Mouse (Mus musculus) adrenal gland, adult 18-20 months (tissue): ENCODE data around the gene Sh2b3. TPM values are rescaled to one million over a fixed set of nuclear protein-coding genes. Genes with fewer than 3 reads are reported as not detected.

Source experiments
- DNase-seq, 2 experiments: peaks; one replicate each; pipeline ENCODE4 v3.0.0; 2021 to 2022; ENCODE audit warnings: low spot score in 2 of 2
- total RNA-seq, 2 experiments: library from RNA; stranded (reverse); gene quantifications; 1 replicate in 1 of 2; 2 replicates in 1 of 2; pipeline ENCODE4 v1.2.3; 2021

Sh2b3 gene
- total RNA-seq, 2 experiments from 2014 or later: 28.4 to 29.6 TPM

DNA sequence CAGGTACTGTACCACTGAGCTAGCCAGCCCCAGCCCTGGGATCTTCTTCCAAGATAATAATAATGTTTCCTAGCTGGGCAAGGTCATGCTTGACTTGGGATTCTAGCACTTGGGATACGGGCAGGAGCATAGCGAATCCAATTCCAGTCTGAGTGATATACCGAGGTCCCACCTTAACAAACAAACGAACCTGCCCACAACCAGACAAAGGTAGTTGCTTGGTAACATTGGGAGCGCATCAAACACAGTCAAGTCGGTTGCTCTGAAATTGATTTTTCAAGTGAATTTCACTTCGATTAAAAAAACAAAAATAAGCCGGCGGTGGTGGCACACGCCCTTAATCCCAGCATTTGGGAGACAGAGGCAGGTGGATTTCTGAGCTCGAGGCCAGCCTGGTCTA, 8.9 kb upstream of the Sh2b3 start:
- no peak for DNase-seq

DNA sequence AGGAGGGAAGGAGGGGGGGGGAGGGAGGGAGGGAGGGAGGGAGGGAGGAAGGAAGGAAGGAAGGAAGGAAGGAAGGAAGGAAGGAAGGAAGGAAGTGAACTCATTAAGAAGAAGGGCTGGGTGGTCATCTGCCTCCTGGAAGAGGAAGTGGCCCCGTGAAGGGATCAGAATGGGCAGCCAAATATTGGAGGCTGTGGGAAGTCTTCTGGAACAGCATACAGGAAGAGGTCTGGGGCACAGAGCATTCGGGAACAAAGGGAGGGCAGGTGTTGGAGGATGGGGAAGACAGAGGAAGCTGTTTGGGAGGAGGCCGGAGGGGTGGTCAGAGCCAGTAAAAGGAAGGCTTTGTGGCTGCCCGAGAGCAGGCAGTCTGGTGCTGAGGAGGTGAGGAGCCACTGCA, 7.9 kb upstream of the Sh2b3 start:
- DNase-seq: no peak

DNA sequence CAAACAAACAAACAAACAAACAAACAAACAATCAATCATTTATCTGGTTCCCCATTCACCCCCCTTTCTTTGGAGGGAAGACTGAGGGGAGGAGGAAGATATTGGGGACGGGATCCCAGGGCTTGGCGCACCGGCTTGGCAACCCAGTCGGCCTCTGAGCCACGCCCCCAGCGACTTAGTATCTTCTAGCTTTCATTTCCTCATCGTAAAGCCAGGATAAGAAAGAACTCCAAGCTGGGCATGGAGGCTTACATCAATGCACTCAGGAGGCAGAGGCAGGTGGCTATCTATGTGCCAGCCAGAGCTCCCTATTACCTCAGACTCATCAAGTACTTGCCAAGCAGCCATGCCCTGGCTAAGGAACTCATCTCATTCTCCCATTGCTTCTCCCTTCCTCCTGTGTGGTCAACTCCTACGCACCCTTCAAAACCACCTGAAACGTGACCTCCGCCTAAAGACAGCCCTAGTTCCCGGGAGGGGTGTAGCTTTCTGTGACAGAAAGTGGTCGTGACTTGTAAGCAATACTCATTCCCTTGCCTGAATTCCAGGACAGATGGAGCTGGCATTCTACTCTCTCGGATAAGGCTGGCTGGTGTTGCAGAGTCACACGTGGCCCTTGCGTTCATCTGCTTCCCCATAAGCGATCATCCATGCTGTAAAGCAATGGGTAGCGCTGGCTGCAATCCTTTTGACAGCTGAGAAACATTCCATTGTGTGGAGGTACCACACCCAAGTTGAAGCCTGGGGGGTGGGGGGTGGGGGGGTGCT, 5.9 kb upstream of the Sh2b3 start:
- no peak for DNase-seq

DNA sequence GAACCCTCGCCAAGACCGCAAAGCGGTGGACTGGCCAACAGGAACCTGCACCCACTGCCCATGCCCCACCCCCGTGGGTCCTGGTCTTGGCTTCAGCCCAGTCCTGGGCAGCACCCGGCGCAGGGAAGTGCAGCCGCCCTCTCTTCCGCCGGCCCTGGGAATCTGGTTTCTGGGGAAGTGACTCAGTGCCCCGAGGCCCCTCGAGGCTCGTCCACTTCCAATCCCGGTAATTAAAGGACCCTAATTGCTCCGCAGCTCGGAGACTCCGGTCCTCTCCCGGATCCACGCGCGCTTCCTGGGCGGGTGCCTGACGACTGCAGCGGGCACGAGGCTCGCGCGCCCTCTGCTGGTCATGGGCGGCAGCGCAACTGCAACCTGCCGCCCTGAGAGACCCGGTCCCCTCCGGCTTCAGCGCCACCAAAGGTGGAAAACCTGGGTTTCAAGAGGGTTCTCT, 5.2 kb upstream of the Sh2b3 start:
- DNase-seq: peak; percentile 92 to 94

DNA sequence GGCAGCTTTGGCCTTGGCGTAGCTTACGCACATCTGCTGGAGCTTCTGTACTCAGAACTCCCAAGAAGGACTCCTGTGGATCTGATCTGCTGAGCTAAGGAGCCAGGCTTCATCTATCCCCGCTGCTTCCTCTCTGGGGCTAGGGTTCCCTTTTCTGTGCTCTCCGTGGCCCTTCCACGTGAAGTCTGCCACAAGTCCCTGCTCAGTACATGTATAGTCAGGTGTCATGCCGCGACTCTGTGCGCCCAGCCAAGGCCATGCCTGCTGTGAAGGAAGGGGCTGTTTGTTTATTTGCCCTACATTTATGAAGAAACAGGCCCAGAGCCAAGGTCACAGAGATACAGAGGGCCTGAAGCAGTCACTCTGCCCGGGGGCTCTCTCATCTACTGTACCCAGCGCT, 4.5 kb upstream of the Sh2b3 start:
- DNase-seq: peak in 1 of 2 experiments; percentile 31

DNA sequence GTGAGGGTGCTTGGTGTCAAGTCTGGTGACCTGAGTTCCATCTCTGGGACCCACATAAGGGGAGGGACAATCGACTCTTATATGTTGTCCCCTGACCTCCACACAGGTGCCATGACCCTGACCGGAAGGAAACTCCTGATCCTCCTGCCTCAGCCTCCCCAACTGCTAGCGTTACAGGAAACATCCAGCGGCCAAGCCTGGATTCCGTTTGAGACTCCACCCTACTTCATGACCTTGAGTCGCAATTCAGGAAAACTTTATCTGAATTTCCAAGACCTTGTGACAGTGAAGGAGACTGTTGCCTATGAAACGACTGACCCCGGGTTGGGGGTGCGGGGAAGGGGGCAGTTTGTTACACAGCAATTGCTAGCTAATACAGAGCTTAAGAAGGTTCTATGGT, 4.1 kb upstream of the Sh2b3 start:
- DNase-seq: peak in 1 of 2 experiments; percentile 20

DNA sequence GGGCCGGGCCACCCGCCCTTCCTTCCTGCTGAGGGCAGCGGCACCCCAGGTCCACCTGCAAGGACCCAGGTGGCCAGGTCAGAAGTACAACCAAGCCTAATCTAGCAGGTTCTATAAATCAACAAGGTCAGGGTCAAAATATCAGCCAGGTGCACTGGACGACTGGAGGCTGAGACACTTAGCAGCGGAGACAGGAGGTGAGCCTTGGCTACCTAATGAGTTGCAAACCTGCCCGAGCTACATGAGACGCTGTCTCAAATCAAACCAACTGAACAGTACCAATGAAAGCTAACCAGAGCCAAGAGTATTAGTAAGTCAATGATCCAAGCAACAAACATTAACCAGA, 1.7 kb upstream of the Sh2b3 start:
- no peak for DNase-seq

DNA sequence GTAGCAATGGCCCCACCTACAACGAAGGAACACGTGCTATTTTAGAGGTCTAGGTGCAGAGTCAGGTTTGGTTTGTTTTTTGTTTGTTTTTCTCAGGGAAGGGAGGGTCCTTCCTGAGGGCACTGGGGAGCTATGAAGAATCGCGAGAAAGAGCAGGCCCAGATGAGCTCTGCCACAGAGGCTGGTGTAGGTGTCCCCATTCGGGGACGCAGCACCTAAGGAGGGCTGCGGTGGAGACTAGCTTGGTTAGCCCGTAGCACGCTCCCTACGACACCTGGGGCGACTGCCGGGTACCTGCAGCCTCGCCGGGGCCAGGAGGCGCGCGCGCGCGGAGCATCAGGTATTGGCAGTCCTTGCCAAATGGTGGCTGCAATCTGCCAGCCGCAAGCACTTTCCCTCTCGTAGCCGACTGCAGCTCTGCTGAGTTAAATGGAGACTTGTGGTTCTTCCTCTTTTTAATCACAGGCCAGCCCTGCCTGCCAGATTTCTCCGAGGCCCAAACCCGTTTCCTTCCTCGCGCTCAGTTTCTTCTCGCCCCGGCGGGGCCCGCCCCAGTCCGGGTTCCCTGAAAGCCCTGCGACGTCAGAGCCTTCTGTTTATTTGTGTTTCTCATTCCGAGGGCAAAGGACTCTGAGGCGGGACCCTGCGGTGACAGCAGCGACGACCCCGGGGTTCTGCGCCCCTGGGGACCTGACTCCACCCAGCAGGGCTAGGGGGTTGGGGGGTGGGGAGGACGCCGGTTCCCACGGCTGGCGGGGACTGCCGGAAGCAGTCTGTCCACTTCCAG, 1.1 kb upstream of the Sh2b3 start:
- DNase-seq: peak in 1 of 2 experiments; percentile 56

DNA sequence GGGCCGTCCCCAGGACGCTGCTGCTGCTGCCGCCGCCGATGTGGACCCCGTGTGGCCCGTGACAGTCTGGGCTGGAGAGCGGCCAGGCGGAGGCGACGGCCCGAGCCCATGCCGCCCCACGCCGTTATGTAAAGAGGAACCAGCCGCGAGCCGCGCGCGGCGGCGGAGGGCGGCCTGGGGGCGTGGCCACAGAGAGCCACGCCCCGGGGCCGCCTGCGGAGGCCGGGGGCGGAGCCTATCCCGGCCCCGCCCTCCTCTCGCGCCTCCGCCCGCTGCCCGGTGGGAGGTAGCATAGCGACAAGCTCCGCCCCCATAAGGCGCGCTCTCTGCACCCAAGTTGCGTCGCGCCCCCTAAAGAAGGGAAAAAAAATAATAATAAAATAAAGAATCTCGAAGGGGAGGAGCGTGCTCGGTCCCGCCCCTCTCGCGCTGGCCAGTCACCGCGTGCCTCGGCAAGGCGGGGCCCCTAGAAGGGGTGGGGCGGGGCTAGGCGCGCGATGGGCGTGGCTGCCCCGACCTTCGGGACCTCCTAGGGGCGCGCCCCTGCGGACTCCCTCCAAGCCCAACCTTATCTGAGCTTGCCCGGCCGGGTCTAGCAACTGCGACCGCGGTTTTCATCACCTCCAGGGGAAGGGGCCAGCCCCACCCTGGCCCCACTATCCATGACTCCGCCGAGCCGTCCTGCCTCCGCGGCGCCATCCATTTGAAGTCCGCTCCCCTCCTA, 592 bp downstream of the Sh2b3 start:
- peak; percentile 88 to 91 for DNase-seq

DNA sequence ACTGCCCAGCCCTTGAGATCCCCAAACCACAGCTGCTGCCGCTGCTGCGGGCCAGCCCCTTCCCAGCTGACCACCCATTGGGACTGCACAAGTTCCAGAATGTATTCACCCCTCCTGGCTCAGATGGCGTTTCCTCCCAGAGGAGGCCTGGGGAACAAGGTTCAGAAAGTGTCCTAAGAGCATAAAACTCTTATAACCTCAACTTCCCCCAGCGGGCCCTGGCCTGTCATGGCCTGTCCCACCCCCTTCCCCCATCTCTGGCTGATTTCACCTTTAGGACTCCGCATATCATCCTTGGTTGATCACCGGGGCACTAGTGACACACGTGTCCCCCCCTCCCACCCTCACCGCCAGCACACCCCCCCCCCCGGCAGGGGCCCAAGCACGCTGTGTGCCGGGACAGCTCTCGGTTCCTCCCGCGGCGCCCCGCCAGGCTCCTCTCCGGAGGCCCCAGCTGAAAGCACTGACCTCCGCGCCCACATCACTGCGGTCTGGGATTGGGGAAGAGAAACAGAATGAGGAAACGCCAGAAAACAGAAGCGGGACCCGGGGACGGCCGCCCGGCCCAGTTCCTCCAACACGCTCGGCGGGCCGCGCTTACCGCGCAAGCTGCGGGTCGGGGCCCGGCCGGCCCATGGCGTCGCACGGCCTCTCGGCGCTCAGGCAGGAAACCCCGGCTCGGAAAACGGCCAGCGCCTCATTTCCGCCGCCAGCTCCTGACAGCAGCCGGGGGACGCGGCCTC, 1.3 kb downstream of the Sh2b3 start:
- DNase-seq: peak in 1 of 2 experiments; percentile 32

DNA sequence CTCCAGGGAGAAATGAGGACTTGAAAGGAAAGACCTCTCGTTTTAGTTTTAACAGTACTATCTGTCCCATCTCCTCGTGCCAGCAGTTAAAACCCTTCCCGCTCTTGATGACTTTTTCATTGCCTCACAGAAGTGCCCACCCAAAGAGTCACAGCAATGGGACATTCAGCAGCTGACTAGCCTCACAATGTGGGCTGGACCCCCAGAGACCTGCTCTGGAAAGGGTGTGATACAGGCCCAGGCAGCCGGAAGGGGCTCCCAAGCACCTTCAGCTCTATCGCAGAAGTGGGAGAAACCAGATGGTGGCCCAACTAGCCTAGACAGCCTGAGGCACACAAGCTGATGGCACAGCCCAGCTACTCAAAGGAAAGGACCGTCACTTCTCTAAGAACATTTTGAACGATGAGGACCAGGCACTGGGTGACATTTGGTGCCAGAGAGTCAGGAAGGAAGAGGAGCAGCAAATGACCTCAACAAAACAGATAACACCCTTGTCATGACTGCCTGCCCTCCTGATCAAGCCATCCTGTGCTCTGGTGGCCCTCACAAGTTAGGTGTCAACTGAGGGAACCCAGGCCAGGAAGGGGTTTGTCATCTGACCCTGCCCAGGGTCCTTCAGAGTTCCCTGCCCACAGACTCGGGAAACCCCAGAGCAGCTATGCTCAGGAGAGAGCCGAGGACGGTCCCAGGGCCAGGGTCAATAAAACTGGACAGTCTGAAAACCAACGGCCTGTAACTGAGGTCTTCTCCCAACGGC, 2.3 kb downstream of the Sh2b3 start:
- peak in 1 of 2 experiments; percentile 30 for DNase-seq

DNA sequence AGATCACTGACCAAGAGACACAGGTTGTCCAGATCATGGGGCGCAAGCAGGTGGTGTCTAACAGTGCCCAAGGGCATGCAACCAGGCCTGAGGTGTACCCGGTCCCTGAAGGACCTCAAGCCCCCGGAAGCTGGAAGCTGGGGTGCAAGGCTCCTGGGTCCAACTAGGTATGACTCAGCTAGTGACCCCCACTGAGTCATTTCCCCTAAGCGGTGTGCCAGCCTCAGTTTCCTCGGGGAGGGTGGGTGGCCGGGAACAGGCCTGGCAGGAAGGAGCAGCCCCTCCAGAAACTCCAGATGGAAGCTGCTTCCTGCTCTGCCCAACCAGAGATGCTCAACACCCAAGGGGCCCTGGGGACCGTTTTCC, 3.2 kb downstream of the Sh2b3 start:
- DNase-seq: no peak

DNA sequence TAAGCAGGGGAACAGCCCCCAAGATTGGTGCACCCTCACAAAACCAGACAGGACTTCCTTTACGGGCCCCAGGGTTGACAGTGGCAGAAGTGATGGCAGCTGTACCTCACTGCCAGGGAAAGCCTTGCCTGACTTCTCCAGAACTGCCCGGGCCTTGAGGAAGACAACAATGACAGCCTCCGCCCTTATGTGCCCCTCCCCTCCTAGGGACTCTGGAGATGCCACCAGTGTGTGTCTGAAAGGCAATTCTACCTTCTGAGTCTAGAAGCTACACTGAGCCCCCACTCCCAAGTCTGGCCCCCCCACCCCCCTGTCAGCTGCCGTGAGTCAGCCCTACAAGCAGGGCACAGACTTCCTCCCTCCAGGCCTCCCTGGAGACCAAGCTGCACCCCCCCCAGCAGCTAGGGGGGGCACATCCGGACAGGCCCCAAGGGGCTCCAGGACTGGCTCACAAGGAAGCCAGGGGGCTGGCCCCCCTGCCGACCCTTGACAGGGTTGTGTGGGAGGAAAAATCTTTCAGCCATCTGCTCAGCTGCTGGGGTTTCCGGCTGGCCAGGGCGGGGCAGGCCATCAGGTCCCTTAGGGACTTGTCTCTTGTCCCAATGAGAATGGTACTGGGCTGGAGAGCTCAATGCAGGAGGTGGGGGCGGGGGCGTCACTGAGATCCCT, 3.7 kb downstream of the Sh2b3 start:
- peak in 1 of 2 experiments; percentile 70 for DNase-seq

DNA sequence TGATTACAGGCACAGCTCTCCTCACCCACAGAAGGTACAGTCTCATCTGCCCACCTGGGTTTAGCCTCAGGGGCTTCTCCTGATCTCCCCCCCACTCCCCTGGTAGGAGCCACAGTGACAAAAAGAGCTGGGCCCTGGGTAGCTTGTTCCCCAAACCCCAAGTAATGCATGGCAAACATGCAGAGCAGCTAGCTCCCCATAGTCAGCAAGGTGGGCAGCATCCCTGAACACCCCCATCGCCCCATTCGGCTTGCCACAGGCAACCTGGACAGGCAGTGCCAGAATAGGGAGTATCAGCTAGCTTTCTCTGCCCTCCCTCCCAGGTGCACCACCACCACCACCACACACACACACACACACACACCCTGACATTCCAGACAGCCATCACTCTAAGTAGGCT, 4.3 kb downstream of the Sh2b3 start:
- DNase-seq: peak in 1 of 2 experiments; percentile 20

DNA sequence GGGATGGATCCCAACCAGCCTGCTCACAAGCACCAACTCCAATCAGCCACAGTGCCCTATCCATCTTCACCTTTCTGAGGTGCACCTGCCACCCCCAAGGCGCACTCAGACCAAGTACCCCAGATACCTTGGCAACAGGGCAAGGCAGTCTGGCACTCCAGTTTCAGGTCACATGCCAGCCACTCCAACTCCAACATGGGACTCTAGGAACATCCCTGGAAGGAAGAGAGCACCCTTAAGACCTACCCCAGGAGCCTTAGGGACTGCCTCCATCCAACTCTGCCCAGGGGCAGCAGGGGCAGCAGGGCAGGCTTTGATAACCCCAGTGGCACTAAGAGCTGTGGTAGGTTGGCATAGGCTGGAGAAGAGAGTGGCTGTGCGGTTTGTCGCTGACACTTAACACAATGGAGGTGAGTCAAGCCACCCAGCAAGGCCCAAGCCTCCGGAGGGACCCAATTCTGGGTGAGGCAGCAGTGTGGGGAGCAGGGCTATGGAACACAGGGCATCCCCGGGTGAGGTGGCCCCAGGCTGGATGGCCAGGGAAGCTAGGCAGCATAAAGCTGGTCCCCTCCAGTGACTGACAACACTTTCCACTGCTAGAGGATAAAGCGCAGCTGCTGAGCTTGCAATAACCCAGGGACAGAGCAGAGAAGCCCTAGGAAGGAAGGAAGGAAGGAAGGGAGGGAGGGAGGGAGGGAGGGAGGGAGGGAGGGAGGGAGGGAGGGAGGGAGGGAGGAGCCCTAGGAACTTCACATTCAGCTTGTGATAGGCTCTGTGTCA, 4.9 kb downstream of the Sh2b3 start:
- no peak for DNase-seq

DNA sequence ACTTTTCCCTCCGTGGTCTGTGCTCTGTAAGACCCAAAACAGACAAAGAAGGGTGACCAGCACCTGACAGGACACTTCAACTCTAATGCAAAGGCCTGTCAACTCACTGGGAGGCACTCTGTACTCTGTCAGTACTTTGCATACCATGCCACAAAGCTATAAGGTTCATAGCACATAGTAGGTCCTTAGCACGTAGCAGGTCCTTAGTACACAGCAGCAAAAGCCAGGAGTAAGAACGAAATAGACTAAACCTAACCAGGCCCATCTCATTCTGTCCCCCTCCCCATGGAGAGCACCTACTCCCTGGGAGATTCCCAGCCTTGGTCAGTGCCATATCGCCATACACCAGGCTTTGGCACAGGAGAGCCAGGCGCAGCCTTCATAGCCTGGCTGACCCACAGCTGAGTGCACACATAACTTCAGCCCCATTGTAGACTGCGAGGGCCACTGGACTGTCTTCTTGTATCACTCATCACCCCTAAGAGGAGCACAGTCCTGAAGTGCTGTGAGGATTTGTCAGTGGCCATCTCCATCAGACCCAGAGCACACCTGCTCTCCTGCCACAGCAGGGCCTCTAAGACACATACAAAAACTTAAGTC, 6.3 kb downstream of the Sh2b3 start:
- no peak for DNase-seq

DNA sequence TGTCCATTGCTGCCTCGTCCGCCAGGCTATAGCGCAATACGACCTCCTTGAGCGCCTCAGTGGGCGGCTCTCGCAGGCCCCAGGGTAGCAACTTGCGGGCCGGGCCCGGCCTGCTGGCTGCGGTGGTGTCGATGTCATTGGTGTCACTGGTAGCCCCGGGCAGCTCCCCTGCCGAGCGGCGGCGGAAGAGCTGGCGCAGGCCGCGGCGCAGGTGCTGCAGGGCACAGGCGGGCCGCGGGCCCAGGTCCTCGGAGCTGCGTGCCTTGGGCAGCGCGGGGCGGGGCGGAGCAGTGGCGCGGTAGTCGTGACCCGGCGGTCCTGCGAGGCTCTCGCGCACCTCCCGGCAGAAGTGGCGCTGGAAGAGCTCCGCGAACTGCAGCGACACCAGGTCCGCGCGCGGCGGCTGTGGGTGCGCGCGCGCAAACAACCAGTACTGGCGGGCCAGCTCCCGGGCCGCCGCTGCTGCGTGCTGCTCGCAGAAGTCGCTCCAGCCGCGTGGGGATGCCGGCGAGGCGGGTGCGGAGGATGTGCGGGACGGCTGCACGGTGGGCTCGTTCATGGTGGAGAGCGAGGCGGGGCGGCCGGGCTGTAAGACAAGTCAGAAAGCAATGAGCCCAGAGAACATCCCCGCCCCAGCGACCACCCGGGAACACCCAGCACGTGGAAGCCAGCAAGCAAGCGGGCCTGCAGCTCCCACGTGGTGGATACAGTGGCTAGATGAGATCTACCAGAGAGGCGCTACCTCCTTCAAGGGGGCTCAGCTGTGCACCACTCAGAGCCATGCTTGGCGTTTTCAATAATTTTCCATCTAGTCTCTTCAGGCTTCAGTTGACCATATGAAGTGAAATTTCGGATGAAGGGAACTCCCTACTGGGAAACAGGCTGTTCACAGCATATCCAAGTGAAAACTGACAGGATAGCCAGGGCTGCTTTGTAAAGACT, 8.7 kb downstream of the Sh2b3 start:
- no peak for DNase-seq

DNA sequence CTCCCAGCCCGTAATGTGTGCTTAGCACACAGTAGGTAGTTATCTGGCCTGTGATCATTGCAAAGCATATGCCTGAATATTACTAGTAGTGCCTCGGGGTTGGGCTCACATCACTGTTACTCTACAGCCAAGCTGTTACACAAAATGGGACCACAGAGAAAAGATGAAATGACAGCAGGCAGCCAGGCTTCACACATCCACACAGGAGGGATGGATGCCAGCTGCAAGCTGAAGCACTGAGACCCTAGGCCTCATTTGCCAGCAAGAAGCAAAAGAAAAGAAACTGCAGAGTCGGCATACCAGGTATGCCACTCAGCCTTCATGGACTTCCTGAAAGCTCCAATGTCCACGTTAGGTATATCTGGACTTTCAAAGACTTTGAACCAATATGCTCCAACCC, 9.6 kb downstream of the Sh2b3 start:
- DNase-seq: no peak
